Mouse (Mus musculus) kidney, adult 2 months (tissue): ENCODE data around the gene Zfp618.

ENCODE experiments used
- CTCF ChIP-seq: fragments of 200-500 bp; conservative IDR thresholded peaks from 2 replicates; pipeline ENCODE4 v1.5.1; 2011; ENCODE audit warnings: low read depth, mild to moderate bottlenecking, control low read depth, low read length, moderate library complexity, mixed read lengths; ENCODE audit not compliant: insufficient read depth, insufficient read length
- POLR2A ChIP-seq: fragments of 200-500 bp; IDR thresholded peaks from one replicate; pipeline ENCODE4 v1.6.1; 2011; ENCODE audit warnings: low read depth, low read length, control low read depth

DNA sequence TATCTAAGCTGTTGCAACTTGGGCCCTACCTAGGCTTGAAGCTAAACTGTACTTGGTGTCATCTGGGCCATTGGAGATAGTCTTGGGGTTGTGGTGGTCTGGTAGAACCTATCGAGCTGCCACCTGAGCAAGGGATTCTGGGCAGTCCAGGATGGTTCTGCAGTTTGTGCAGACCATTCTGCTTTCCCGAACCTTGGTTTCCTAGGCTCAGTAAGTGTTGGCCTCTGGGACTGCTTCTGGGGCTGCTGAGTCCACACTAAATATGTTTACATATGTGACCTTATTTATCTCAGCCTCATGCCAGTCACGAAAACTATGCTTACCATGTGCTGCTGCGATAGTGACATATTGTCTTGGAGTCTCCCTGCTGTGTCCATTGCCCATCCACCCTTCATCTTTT is 93.3 kb downstream of the Zfp618 start:
- TF ChIP-seq POLR2A (no peak), CTCF (no peak)
